ENCODE assay signal across 26 mouse cellular contexts in genomic region chr17:41892646-41893045, GRCm38 (mm10).
"Had no signal": no experiment of that assay in that cellular context is flagged by ENCODE, and none has a peak within 500 bp of the region (broad histone marks: within the 10 kb centered on the region; RNA-seq: fewer than 3 reads in every experiment).

No protein-coding gene starts in this region.

- H3K4me1 ChIP-seq: embryonic facial prominence, embryonic 10.5 days; embryonic facial prominence, embryonic 12.5 days; embryonic facial prominence, embryonic 13.5 days; embryonic facial prominence, embryonic 15.5 days; forebrain, embryonic 10.5 days; forebrain, embryonic 12.5 days; forebrain, embryonic 13.5 days; forebrain, embryonic 15.5 days had no signal

- H3K4me3 ChIP-seq: embryonic facial prominence, embryonic 10.5 days; embryonic facial prominence, embryonic 12.5 days; embryonic facial prominence, embryonic 13.5 days; embryonic facial prominence, embryonic 15.5 days; erythroblast, embryonic 14.5 days; forebrain, embryonic 10.5 days; forebrain, embryonic 12.5 days; forebrain, embryonic 13.5 days; forebrain, embryonic 15.5 days; gastrocnemius, adult 2 months; heart, adult 2 months had no signal

- DNase-seq: cerebellum, adult 2 months; cerebellum, adult 8-10 months; cerebellum, adult 9-10 months; cerebellum, adult 9-11 months; cerebellum, postnatal 10 days; cerebellum, postnatal 14 days; cerebellum, postnatal 25 days; cerebellum, postnatal 36 days; embryo, embryonic 11 days; forebrain, postnatal 0 days; gastrocnemius, adult 2 months; gastrocnemius, postnatal 10 days; gastrocnemius, postnatal 14 days; gastrocnemius, postnatal 25 days; gastrocnemius, postnatal 36 days; heart, adult 18-20 months; heart, adult 2 months had no signal

- H3K9me3 ChIP-seq: embryonic facial prominence, embryonic 10.5 days; embryonic facial prominence, embryonic 12.5 days; embryonic facial prominence, embryonic 13.5 days; embryonic facial prominence, embryonic 15.5 days; forebrain, embryonic 12.5 days; forebrain, embryonic 13.5 days; forebrain, embryonic 15.5 days had no signal

- H3K27me3 ChIP-seq: embryonic facial prominence, embryonic 12.5 days; embryonic facial prominence, embryonic 13.5 days; embryonic facial prominence, embryonic 15.5 days; forebrain, embryonic 12.5 days; forebrain, embryonic 13.5 days; forebrain, embryonic 15.5 days had no signal

- H3K27ac ChIP-seq: embryonic facial prominence, embryonic 10.5 days; embryonic facial prominence, embryonic 12.5 days; embryonic facial prominence, embryonic 13.5 days; embryonic facial prominence, embryonic 15.5 days; forebrain, embryonic 10.5 days; forebrain, embryonic 12.5 days; forebrain, embryonic 13.5 days; forebrain, embryonic 15.5 days; gastrocnemius, adult 2 months; heart, adult 2 months had no signal

- H3K36me3 ChIP-seq: embryonic facial prominence, embryonic 10.5 days; embryonic facial prominence, embryonic 12.5 days; embryonic facial prominence, embryonic 13.5 days; embryonic facial prominence, embryonic 15.5 days; forebrain, embryonic 10.5 days; forebrain, embryonic 12.5 days; forebrain, embryonic 15.5 days had no signal
